Mouse (Mus musculus) limb, embryonic 10.5 days (tissue): Measurements from ENCODE around the gene Rbm6. TPM values are rescaled to one million over a fixed set of nuclear protein-coding genes. Genes with fewer than 3 reads are reported as not detected.

Source experiments
- DNase-seq: peaks from one replicate; pipeline ENCODE4 v3.0.0-alpha.2; 2017; ENCODE audit warnings: low spot score
- H3K27ac ChIP-seq: fragments of 300-500 bp; sonication (generic); 2 replicates; pipeline ENCODE4 v1.5.1; 2016; ENCODE audit warnings: mild to moderate bottlenecking
- H3K27me3 ChIP-seq: fragments of 300-500 bp; sonication (generic); 2 replicates; pipeline ENCODE4 v1.6.1; 2016; ENCODE audit warnings: low read depth, mild to moderate bottlenecking; ENCODE audit not compliant: poor library complexity, severe bottlenecking
- H3K36me3 ChIP-seq: fragments of 300-500 bp; sonication (generic); 2 replicates; pipeline ENCODE4 v1.6.1; 2016; ENCODE audit warnings: mild to moderate bottlenecking, moderate library complexity
- H3K4me1 ChIP-seq: fragments of 300-500 bp; sonication (generic); 2 replicates; pipeline ENCODE4 v1.6.1; 2016
- H3K4me3 ChIP-seq: fragments of 300-500 bp; sonication (generic); 2 replicates; pipeline ENCODE4 v1.5.1; 2016; ENCODE audit warnings: mild to moderate bottlenecking, moderate library complexity
- H3K9me3 ChIP-seq: fragments of 300-500 bp; sonication (generic); replicated peaks from 2 replicates; pipeline ENCODE4 v1.6.1; 2016; ENCODE audit warnings: mild to moderate bottlenecking
- WGBS: fragments of 180-500 bp; shearing (Covaris S2); methylation state at CpG from one replicate; pipeline ENCODE4 v1.1.7; 2016; 5-methylcytosine and 5-hydroxymethylcytosine counted together
- polyA plus RNA-seq: library from polyadenylated mRNA; unstranded; fragments of >200 nt; fragmentation: Nextera tagmentation; extraction: Ambion mirVana; gene quantifications from 2 replicates; pipeline ENCODE4 v1.2.1, GENCODE M21; 2016

Gene Rbm6
- polyA plus RNA-seq, 1 experiment from 2014 or later = 116 TPM

GRCm38 (mm10) chr9:107901627-107901914 is 28.5 kb upstream of the Rbm6 start:
- H3K4me3 ChIP-seq = peak overlapping the region; percentile 54
- peaks cover 10% of the 10 kb centered on the region for H3K36me3 ChIP-seq
- peaks cover 37% of the 10 kb centered on the region for H3K27me3 ChIP-seq
- H3K4me1 ChIP-seq = peaks cover 29% of the 10 kb centered on the region
- H3K9me3 ChIP-seq = no peaks in the 10 kb centered on the region
- no peak overlapping the region; the same call in 1 of the 2 replicates for H3K27ac ChIP-seq
- DNase-seq = no peak
- 13% methylated on average over 17 of the region's 17 CpGs for WGBS

DNA sequence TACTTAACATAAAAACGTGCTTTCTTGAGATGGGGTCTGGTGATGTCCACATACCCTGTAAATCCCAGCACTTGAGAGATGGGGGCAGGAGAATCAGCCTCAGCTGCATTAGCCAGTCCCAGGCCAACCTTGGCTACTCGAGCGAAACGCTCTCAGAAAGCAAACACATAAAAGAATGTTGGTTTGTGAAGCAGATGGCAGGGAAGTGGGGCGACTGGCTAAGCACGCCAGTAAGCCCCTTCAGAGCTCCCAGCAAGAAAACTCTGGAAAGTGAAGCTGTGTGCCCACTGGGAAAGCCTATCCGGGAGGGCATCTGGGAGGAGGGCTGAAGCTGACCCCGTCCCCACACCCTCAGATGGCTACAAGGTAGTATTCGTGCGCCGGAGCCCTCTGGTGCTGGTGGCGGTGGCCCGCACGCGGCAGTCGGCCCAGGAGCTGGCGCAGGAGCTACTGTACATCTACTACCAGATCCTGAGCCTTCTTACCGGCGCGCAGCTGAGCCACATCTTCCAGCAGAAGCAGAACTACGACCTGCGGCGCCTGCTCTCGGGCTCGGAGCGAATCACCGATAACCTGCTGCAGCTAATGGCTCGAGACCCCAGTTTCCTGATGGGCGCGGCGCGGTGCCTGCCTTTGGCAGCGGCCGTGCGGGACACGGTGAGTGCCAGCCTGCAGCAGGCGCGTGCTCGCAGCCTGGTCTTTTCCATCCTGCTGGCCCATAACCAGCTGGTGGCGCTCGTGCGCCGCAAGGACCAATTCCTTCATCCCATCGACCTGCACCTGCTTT is 28.0 kb upstream of the Rbm6 start:
- H3K27me3 ChIP-seq = peaks cover 37% of the 10 kb centered on the region

GRCm38 (mm10) chr9:107899855-107900254 is 26.8 kb upstream of the Rbm6 start:
- Histone ChIP-seq H3K4me3 (no peak overlapping the region), H3K4me1 (peaks cover 20% of the 10 kb centered on the region), H3K27ac (no peak overlapping the region), H3K9me3 (no peaks in the 10 kb centered on the region), H3K36me3 (peaks cover 10% of the 10 kb centered on the region), H3K27me3 (peaks cover 37% of the 10 kb centered on the region)
- no peak for DNase-seq
- 76% methylated on average over 12 of the region's 12 CpGs for WGBS

More for the DNA sequence above, 28.0 kb upstream of the Rbm6 start:
- Histone ChIP-seq H3K27ac (peak overlapping the region; percentile 4; the same call in 1 of the 2 replicates), H3K9me3 (no peaks in the 10 kb centered on the region), H3K4me1 (peaks cover 23% of the 10 kb centered on the region), H3K36me3 (peaks cover 10% of the 10 kb centered on the region), H3K4me3 (peak overlapping the region; percentile 54)
- DNase-seq = peak; percentile 85
- WGBS = 4% methylated on average over 44 of the region's 44 CpGs

- Histone ChIP-seq H3K27ac (no peak overlapping the region), H3K4me1 (peaks cover 20% of the 10 kb centered on the region), H3K27me3 (peaks cover 37% of the 10 kb centered on the region), H3K9me3 (no peaks in the 10 kb centered on the region), H3K36me3 (peaks cover 10% of the 10 kb centered on the region), H3K4me3 (no peak overlapping the region)
- WGBS = 82% methylated on average over 10 of the region's 10 CpGs
- DNase-seq = no peak
These were observed 25.5 kb upstream of the Rbm6 start for GRCm38 (mm10) chr9:107898563-107898962.

- peaks cover 16% of the 10 kb centered on the region for H3K4me1 ChIP-seq
- peaks cover 13% of the 10 kb centered on the region for H3K27me3 ChIP-seq
- peaks cover 2% of the 10 kb centered on the region; the same call in 1 of the 2 replicates for H3K36me3 ChIP-seq
- H3K9me3 ChIP-seq = no peaks in the 10 kb centered on the region
- H3K27ac ChIP-seq = no peak overlapping the region
- WGBS = 97% methylated on average over 1 of the region's 1 CpGs
- H3K4me3 ChIP-seq = no peak overlapping the region
- DNase-seq = no peak
These were observed 18.0 kb upstream of the Rbm6 start for GRCm38 (mm10) chr9:107891023-107891422.

DNA sequence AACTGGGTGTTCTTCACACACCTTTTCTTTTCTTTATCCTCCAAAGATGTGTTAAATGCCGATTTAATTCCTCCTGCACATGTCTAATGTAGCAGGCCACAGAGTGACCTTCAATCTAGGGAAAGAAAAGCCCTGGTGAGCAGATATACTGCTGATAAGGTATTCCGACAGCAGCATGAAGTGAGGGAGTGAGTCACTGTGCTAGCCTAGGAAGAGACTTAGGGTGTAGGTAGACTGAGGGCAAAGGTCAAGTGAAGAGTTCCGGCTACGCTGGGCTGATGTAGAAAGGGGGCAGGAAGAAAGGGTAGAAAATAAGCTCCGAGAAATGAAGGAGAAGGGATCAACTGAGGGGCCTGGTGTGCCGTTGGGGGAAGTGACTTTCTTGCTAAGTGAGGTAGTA is 17.2 kb upstream of the Rbm6 start:
- no peak overlapping the region for H3K4me3 ChIP-seq
- no peak for DNase-seq
- peaks cover 16% of the 10 kb centered on the region for H3K4me1 ChIP-seq
- H3K27me3 ChIP-seq = peaks cover 18% of the 10 kb centered on the region
- 85% methylated on average over 6 of the region's 6 CpGs for WGBS
- peaks cover 2% of the 10 kb centered on the region; the same call in 1 of the 2 replicates for H3K36me3 ChIP-seq
- no peak overlapping the region for H3K27ac ChIP-seq
- H3K9me3 ChIP-seq = no peaks in the 10 kb centered on the region

DNA sequence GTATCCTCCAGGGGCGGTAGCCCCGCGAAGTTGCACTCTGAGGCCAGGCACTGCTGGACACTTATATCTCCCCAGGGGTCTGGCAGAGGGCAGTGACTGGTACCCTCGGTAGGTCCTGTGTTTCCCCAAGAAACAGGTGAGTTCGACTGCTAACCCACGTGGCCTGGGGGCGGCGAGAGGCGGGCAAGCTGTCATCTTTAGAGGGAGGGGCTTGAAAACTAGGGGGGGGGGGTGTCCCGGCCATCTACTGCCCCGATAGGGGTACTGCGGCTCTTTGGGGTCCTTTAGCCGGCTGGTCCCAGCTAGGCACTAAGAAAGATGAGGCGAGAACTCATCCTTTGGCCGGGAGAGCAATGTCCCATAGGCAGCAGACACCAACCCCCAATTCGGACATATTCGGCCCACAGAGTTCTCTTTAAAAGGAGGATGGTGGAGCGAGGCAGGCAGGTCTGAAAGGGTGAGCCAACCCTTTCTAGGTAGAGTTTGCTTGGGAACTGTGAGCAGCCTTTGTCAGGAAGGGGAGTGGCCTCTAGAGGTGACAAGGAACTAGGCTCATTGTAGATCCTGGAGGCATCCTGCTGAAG is 15.3 kb upstream of the Rbm6 start:
- Histone ChIP-seq H3K4me3 (peak overlapping the region; percentile 66), H3K4me1 (peaks cover 16% of the 10 kb centered on the region), H3K27me3 (peaks cover 18% of the 10 kb centered on the region), H3K9me3 (no peaks in the 10 kb centered on the region), H3K27ac (peak overlapping the region; percentile 73), H3K36me3 (peaks cover 2% of the 10 kb centered on the region; the same call in 1 of the 2 replicates)
- no peak for DNase-seq
- under 1% methylated on average over 18 of the region's 18 CpGs for WGBS

GRCm38 (mm10) chr9:107887804-107888266 is 14.8 kb upstream of the Rbm6 start, which contains the start of gene Mon1a:
Gene Mon1a, plus strand, starts transcription at chr9:107888151.
- WGBS = under 1% methylated on average over 28 of the region's 28 CpGs
- Histone ChIP-seq H3K27ac (peak within 1 kb of the TSS; percentile 73), H3K27me3 (peaks cover 18% of the 10 kb centered on the region), H3K36me3 (peaks cover 2% of the 10 kb centered on the region; the same call in 1 of the 2 replicates), H3K4me1 (peaks cover 16% of the 10 kb centered on the region), H3K4me3 (peak within 1 kb of the TSS; percentile 66), H3K9me3 (no peaks in the 10 kb centered on the region)
- DNase-seq = peak; percentile 88

GRCm38 (mm10) chr9:107880411-107880810 is 7.4 kb upstream of the Rbm6 start:
- Histone ChIP-seq H3K27ac (no peak overlapping the region), H3K4me3 (no peak overlapping the region), H3K36me3 (no peaks in the 10 kb centered on the region), H3K4me1 (no peaks in the 10 kb centered on the region), H3K9me3 (no peaks in the 10 kb centered on the region), H3K27me3 (no peaks in the 10 kb centered on the region)
- WGBS = 74% methylated on average over 4 of the region's 4 CpGs
- no peak for DNase-seq

- Histone ChIP-seq H3K27ac (peak overlapping the region; percentile 96), H3K9me3 (no peaks in the 10 kb centered on the region), H3K4me1 (peaks cover 14% of the 10 kb centered on the region), H3K4me3 (peak overlapping the region; percentile 93), H3K27me3 (no peaks in the 10 kb centered on the region), H3K36me3 (peaks cover 21% of the 10 kb centered on the region)
- under 1% methylated on average over 80 of the region's 80 CpGs for WGBS
- peak; percentile 94 for DNase-seq
These were observed 513 bp downstream of the Rbm6 start for GRCm38 (mm10) chr9:107872350-107873098.

DNA sequence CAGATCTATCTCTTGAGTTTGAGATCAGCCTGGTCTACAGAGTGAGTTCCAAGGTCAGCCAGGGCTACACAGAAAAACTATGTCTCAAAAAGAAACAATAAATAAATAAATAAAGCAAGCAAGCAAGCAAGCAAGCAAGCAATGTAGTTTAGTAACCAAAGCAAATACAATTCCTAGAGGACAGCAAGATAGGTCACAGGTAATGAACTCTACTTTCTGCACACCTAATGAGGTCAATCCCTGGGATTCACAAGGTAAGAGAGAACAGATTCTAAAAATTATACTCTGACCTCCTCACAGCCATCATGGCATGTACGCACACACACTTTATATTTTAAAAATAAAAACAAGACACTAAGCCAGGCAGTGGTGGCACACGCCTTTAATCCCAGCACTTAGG is 7.0 kb downstream of the Rbm6 start:
- 100% methylated on average over 2 of the region's 2 CpGs for WGBS
- DNase-seq = no peak
- Histone ChIP-seq H3K9me3 (no peaks in the 10 kb centered on the region), H3K4me3 (no peak overlapping the region), H3K36me3 (peaks cover 62% of the 10 kb centered on the region), H3K27me3 (no peaks in the 10 kb centered on the region), H3K4me1 (peaks cover 1% of the 10 kb centered on the region), H3K27ac (no peak overlapping the region)

DNA sequence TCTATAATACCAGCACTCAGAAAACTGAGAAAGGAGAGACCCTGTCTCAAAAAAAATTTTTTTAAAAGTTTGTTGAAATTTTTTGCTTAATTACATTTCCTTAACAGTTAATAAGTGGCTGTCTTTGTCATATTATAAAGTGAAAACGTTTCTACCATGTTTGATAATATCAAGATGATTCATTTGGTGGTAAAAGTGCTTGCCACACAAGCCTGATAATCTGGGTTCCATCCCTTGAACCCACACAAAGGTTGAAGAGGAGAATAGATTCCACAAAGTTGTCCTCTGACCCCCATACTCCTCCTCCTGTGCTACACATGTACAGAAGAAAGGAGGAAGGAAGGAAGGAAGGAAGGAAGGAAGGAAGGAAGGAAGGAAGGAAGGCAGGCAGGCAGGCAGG is 8.5 kb downstream of the Rbm6 start:
- WGBS = 81% methylated on average over 1 of the region's 1 CpGs
- no peak overlapping the region for H3K4me3 ChIP-seq
- H3K27me3 ChIP-seq = no peaks in the 10 kb centered on the region
- peaks cover 60% of the 10 kb centered on the region for H3K36me3 ChIP-seq
- no peaks in the 10 kb centered on the region for H3K9me3 ChIP-seq
- no peaks in the 10 kb centered on the region for H3K4me1 ChIP-seq
- H3K27ac ChIP-seq = no peak overlapping the region
- DNase-seq = no peak

DNA sequence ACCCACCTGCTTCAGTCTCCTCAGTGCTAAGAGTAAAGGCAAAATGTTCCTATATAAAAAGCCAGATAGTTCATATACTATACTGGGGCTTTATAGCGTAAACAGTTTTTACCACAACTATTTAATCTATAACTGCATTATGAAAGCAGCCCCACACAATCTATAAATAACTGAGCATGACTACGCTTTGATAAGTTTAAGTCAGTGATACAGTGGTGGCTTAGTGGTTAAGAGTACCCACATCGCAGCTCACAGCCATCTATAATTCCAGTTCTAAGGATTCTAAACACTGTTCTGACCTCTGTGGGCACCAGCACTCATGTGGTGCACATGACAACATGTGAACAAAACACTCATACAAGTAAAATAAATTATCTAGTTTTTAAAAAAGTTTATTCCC is 14.7 kb downstream of the Rbm6 start:
- Histone ChIP-seq H3K27ac (no peak overlapping the region), H3K9me3 (no peaks in the 10 kb centered on the region), H3K4me3 (no peak overlapping the region), H3K27me3 (no peaks in the 10 kb centered on the region), H3K4me1 (no peaks in the 10 kb centered on the region), H3K36me3 (peaks cover 78% of the 10 kb centered on the region)
- 95% methylated on average over 3 of the region's 3 CpGs for WGBS
- DNase-seq = no peak
